Mouse (Mus musculus) spleen, adult 2 months (tissue): ENCODE measurements around the gene Gan. TPM values are rescaled to one million over a fixed set of nuclear protein-coding genes. Genes with fewer than 3 reads are reported as not detected.

ENCODE experiments used
- DNase-seq, 2 experiments: peaks; one replicate each; pipeline versions ENCODE4 v3.0.0 to v3.0.0-alpha.2; 2012 to 2021; ENCODE audit warnings: low spot score in 2 of 2, low read depth in 1 of 2
- H3K27ac ChIP-seq: fragments of 200-500 bp; 2 replicates; pipeline ENCODE4 v1.5.1; 2012; ENCODE audit warnings: low read length, inconsistent platforms; ENCODE audit not compliant: insufficient read depth
- H3K27me3 ChIP-seq: fragments of 200-500 bp; 2 replicates; pipeline ENCODE4 v1.6.1; 2012; ENCODE audit warnings: mild to moderate bottlenecking, moderate library complexity, low read length, inconsistent platforms; ENCODE audit not compliant: control insufficient read depth, insufficient read depth
- H3K36me3 ChIP-seq: fragments of 200-500 bp; 2 replicates; pipeline ENCODE4 v1.6.1; 2012; ENCODE audit warnings: mild to moderate bottlenecking, low read length, inconsistent platforms; ENCODE audit not compliant: control insufficient read depth, insufficient read depth
- H3K4me1 ChIP-seq: fragments of 200-500 bp; 2 replicates; pipeline ENCODE4 v1.6.1; 2011; ENCODE audit warnings: inconsistent platforms; ENCODE audit not compliant: control insufficient read depth, insufficient read depth, insufficient read length
- H3K4me3 ChIP-seq: fragments of 200-500 bp; 2 replicates; pipeline ENCODE4 v1.5.1; 2011; ENCODE audit warnings: mild to moderate bottlenecking, inconsistent platforms; ENCODE audit not compliant: insufficient read depth, insufficient read length; ENCODE audit errors: extremely low read depth
- CTCF ChIP-seq: fragments of 200-500 bp; IDR thresholded peaks from 2 replicates; pipeline ENCODE4 v1.5.1; 2011; ENCODE audit warnings: mild to moderate bottlenecking, inconsistent platforms; ENCODE audit not compliant: insufficient read depth, insufficient read length, insufficient replicate concordance; ENCODE audit errors: extremely low read depth
- POLR2A ChIP-seq: fragments of 200-500 bp; IDR thresholded peaks from 2 replicates; pipeline ENCODE4 v1.6.1; 2011; ENCODE audit warnings: low read depth, low read length, inconsistent platforms
- WGBS: fragments of 180-500 bp; shearing (Covaris S2); methylation state at CpG from one replicate; pipeline ENCODE4 v1.1.7; 2018; 5-methylcytosine and 5-hydroxymethylcytosine counted together
- polyA plus RNA-seq: library from polyadenylated mRNA; depleted of rRNA; stranded (reverse); fragments of >200 nt; gene quantifications from 2 replicates; pipeline ENCODE4 v1.2.3, GENCODE M21; 2012

Gan gene
- polyA plus RNA-seq, 1 experiment = 2.9 TPM

DNA sequence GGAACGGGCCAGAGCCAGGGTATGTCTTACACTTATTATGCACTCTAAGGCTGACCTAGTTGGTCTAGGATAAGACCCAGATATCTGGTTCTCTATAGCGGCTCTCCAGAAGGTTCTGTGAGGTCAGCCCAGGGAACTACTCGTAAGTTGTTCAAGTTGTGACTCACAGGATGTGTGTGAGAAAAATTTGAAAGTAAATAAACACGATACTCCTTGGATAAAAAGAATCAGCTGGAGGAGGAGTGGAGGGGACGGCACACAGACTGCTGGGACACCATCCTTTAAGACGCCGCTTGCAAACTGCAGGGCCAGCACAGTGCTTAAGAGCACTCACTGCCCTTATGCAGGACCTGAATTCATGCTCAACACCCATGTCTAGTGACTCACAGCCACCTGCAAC is 19.3 kb downstream of the Gan start:
- TF ChIP-seq CTCF (no peak), POLR2A (no peak)
- Histone ChIP-seq H3K27me3 (no peaks in the 10 kb centered on the region), H3K27ac (no peak overlapping the region), H3K4me3 (no peak overlapping the region), H3K4me1 (no peaks in the 10 kb centered on the region), H3K36me3 (no peaks in the 10 kb centered on the region)
- 93% methylated on average over 7 of the region's 7 CpGs for WGBS
- no peak for DNase-seq

DNA sequence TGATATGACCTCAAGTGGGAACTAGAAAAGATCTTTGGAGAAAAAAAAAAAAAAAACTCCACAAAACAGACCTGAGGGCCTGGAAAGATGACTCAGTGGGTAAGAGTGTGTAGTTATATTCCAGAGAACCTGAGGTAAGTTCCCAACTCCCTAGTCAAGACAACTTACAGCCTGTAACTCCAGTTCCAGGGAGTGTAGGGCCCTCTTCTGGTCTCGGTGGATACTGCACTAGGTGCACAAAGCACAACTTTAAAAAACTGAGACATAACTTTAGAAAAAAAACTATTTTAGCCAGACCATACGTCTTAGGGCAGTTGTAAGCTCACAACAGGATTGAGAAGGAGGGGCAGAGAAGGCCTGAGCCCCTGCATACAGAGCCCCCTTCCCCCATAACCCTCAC is 20.1 kb downstream of the Gan start:
- H3K4me1 ChIP-seq = no peaks in the 10 kb centered on the region
- WGBS = 87% methylated on average over 2 of the region's 2 CpGs
- no peak for TF ChIP-seq CTCF
- no peak for TF ChIP-seq POLR2A

GRCm38 (mm10) chr8:117178676-117179075 is 20.7 kb downstream of the Gan start:
- no peak for DNase-seq
- no peak overlapping the region for H3K4me3 ChIP-seq
- H3K36me3 ChIP-seq = no peaks in the 10 kb centered on the region
- no peaks in the 10 kb centered on the region for H3K27me3 ChIP-seq
- TF ChIP-seq CTCF (no peak), POLR2A (no peak)
- H3K27ac ChIP-seq = no peak overlapping the region
- 96% methylated on average over 6 of the region's 6 CpGs for WGBS
- no peaks in the 10 kb centered on the region for H3K4me1 ChIP-seq

More for the DNA sequence above, 20.1 kb downstream of the Gan start:
- DNase-seq = no peak
- no peak overlapping the region for H3K27ac ChIP-seq
- H3K36me3 ChIP-seq = no peaks in the 10 kb centered on the region
- no peak overlapping the region for H3K4me3 ChIP-seq
- H3K27me3 ChIP-seq = no peaks in the 10 kb centered on the region

DNA sequence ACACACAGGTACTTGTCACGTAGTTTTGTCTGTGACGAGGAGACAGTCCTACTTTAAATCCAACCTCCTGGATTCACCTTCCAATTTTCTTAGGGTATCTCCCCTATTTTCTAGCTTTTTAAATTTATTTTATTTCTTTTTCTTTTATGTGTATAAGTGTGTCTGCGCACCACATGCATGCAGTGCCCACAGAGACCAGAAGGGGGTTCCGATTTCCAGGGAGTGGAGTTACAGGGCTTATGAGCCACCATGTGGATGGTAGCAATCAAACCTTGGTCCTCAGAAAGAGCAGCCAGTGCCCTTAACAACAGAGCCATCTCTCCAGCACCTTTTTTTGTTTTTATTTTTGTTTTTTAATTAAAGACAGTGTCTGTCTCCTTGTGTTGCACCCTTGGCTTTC is 24.8 kb downstream of the Gan start:
- no peak overlapping the region for H3K27ac ChIP-seq
- TF ChIP-seq POLR2A (no peak), CTCF (no peak)
- H3K4me1 ChIP-seq = no peaks in the 10 kb centered on the region
- no peaks in the 10 kb centered on the region for H3K27me3 ChIP-seq
- no peak overlapping the region for H3K4me3 ChIP-seq
- WGBS = 97% methylated on average over 4 of the region's 4 CpGs
- H3K36me3 ChIP-seq = peaks cover 12% of the 10 kb centered on the region
- no peak for DNase-seq

DNA sequence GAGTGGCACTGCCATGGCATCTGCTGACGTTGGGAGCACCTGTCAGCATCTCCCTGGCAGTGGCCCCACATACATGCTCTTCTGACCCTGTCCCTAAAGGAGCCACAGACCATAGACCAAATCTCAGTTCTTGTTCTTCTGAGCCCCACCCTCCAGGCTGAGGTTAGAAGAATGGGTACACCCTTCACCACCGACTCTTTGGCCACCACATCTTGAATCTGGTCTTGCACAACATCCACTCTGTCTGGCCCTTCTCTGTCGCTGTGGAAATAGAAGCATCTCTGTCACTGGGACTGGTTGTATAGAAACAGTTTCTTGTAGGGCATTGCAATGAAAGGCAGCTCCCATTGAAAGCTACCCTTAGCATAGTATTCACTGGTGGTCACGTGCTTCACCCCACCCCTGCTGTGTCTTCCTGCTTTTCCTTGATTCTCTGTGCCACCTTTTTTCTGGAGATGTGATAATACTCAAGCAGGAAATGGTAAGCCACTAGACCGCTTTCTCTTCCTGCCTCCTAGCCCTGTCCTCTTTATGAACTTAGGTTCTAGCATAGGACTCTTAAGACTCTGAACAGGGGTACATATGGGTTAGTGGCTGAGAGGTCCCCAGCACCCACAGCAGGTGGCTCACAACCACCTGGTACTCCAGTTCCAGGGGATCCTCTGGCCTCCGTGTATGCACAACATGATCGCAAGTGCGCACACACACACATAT is 25.9 kb downstream of the Gan start:
- Histone ChIP-seq H3K27ac (no peak overlapping the region), H3K4me3 (no peak overlapping the region), H3K27me3 (no peaks in the 10 kb centered on the region), H3K4me1 (no peaks in the 10 kb centered on the region), H3K36me3 (peaks cover 13% of the 10 kb centered on the region)
- no peak for TF ChIP-seq CTCF
- TF ChIP-seq POLR2A = no peak
- no peak for DNase-seq
- WGBS = 66% methylated on average over 8 of the region's 8 CpGs

GRCm38 (mm10) chr8:117194355-117194754 is 36.4 kb downstream of the Gan start:
- 90% methylated on average over 4 of the region's 4 CpGs for WGBS
- peaks cover 23% of the 10 kb centered on the region for H3K36me3 ChIP-seq
- H3K27me3 ChIP-seq = no peaks in the 10 kb centered on the region
- TF ChIP-seq CTCF = no peak
- TF ChIP-seq POLR2A = no peak
- no peak overlapping the region for H3K4me3 ChIP-seq
- no peak for DNase-seq
- H3K4me1 ChIP-seq = peaks cover 4% of the 10 kb centered on the region; the same call in 1 of the 2 replicates
- no peak overlapping the region for H3K27ac ChIP-seq

- TF ChIP-seq POLR2A = no peak
- TF ChIP-seq CTCF = no peak
- Histone ChIP-seq H3K27me3 (no peaks in the 10 kb centered on the region), H3K4me3 (no peak overlapping the region), H3K27ac (no peak overlapping the region), H3K36me3 (peaks cover 10% of the 10 kb centered on the region; the same call in 1 of the 2 replicates), H3K4me1 (peaks cover 4% of the 10 kb centered on the region; the same call in 1 of the 2 replicates)
- DNase-seq = no peak
- WGBS = 92% methylated on average over 4 of the region's 4 CpGs
Measured at GRCm38 (mm10) chr8:117196593-117196992, 38.7 kb downstream of the Gan start.
